Mouse (Mus musculus) ES-Bruce4 (cell line): ENCODE results near the gene Bcap31.

Experiments used
- CTCF ChIP-seq: IDR thresholded peaks from one replicate; pipeline ENCODE4 v1.8.1; 2011; ENCODE audit warnings: low read depth, low read length
- POLR2A ChIP-seq: IDR thresholded peaks from one replicate; pipeline ENCODE4 v1.8.1; 2011; ENCODE audit warnings: low read length; ENCODE audit not compliant: insufficient read depth

DNA sequence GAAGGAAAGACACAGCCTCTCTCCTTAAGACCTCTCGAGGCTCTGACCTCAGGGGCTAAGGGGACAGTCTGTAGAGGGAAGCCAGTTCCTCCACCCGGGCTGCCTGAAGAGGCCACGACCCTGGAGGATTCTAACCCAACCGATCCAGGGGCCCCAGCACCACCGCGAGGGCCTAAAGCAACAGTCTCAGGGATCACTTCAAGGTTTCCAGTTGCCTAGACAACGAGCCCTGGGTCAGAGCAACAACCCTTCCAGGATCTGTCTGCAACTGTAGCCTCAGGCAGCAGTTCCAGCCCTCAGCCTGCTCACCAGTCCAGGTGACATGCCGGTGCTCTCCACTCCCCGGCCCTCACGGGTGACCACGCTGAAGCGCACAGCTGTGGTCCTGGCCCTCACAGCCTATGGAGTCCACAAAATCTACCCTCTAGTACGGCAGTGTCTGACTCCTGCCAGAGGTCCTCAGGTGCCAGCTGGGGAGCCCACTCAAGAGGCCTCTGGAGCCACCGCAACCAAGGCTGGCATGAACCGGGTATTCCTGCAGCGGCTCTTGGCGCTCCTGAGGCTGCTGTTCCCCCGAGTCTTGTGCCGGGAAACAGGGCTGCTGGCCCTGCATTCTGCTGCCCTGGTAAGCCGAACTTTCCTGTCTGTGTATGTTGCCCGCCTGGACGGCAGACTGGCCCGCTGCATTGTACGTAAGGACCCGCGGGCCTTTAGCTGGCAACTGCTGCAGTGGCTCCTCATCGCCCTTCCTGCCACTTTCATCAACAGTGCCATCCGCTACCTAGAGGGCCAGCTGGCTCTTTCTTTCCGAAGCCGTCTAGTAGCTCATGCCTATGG, 952 bp upstream of the Bcap31 start:
- TF ChIP-seq CTCF (no peak), POLR2A (no peak)
